In genomic region chr7:27167475-27168094, GRCm38 (mm10) we compare ENCODE assay signal across 8 mouse cellular contexts. TPM values are rescaled to one million over a fixed set of nuclear protein-coding genes. Genes with fewer than 3 reads are reported as not detected.
DNase-seq lines count a peak whose midpoint lies in the region; ATAC-seq and TF ChIP-seq lines count a peak whose summit lies in the region.

No protein-coding gene starts in this region.

- H3K4me3 ChIP-seq in kidney, embryonic 15.5 days (replicated peaks) = peak overlapping the region; percentile 72
- peak overlapping the region; percentile 74 for H3K4me3 ChIP-seq in embryonic facial prominence, embryonic 13.5 days
- peak overlapping the region; percentile 72 for H3K4me3 ChIP-seq in intestine, embryonic 14.5 days (ENCODE audit: low read depth, low read length)
- peak overlapping the region; percentile 82 for H3K4me3 ChIP-seq in midbrain, postnatal 0 days (ENCODE audit: low read depth, low read length)

- peaks cover 37% of the 10 kb centered on the region for H3K36me3 ChIP-seq in kidney, embryonic 15.5 days
- H3K36me3 ChIP-seq in embryonic facial prominence, embryonic 13.5 days = peaks cover 47% of the 10 kb centered on the region
- H3K36me3 ChIP-seq in intestine, embryonic 14.5 days (ENCODE audit: control insufficient read depth, insufficient read depth, low read length) = peaks cover 47% of the 10 kb centered on the region
- H3K36me3 ChIP-seq in midbrain, postnatal 0 days (ENCODE audit: insufficient read depth, low read length) = peaks cover 22% of the 10 kb centered on the region

- H3K4me2 ChIP-seq in kidney, embryonic 15.5 days = peak overlapping the region; percentile 86
- H3K4me2 ChIP-seq in embryonic facial prominence, embryonic 13.5 days = peak overlapping the region; percentile 80
- H3K4me2 ChIP-seq in intestine, embryonic 14.5 days (ENCODE audit: low read length) = peak overlapping the region; percentile 89
- H3K4me2 ChIP-seq in midbrain, postnatal 0 days (ENCODE audit: low read depth, low read length, poor library complexity, severe bottlenecking) = peak overlapping the region; percentile 69

- no peak for TF ChIP-seq CTCF in midbrain, postnatal 0 days (IDR thresholded peaks at IDR 0.05)

- DNase-seq in kidney, adult 18-20 months = no peak
- no peak for DNase-seq in intestine, embryonic 14.5 days (ENCODE audit: low spot score)
- no peak for DNase-seq in midbrain, postnatal 0 days (ENCODE audit: low spot score)
- DNase-seq in left cerebral cortex, adult 9 months (ENCODE audit: low spot score in 2 of 2) = no peak
- DNase-seq in ovary, postnatal 10 days (ENCODE audit: low spot score) = no peak
- DNase-seq in thymus, postnatal 10 days (ENCODE audit: low spot score in 2 of 2) = no peak

- 71% methylated on average over 11 of the region's 11 CpGs for WGBS in kidney, embryonic 15.5 days
- 73% methylated on average over 11 of the region's 11 CpGs for whole genome bisulfite sequencing in embryonic facial prominence, embryonic 13.5 days
- 74% methylated on average over 11 of the region's 11 CpGs for WGBS in intestine, embryonic 14.5 days
- WGBS in midbrain, postnatal 0 days = 67% methylated on average over 11 of the region's 11 CpGs

- peak overlapping the region; percentile 79 for H3K9ac ChIP-seq in kidney, embryonic 15.5 days
- peak overlapping the region; percentile 87 for H3K9ac ChIP-seq in embryonic facial prominence, embryonic 13.5 days
- peak overlapping the region; percentile 87; the same call in 1 of the 2 replicates for H3K9ac ChIP-seq in intestine, embryonic 14.5 days (ENCODE audit: low read length)
- H3K9ac ChIP-seq in midbrain, postnatal 0 days (replicated peaks; ENCODE audit: low read length, poor library complexity, severe bottlenecking) = 0 out of 2 replicates have a peak overlapping the region, but pooled peaks have one; percentile 94

- no peaks in the 10 kb centered on the region for H3K9me3 ChIP-seq in kidney, embryonic 15.5 days (replicated peaks)
- H3K9me3 ChIP-seq in embryonic facial prominence, embryonic 13.5 days = no peaks in the 10 kb centered on the region
- H3K9me3 ChIP-seq in intestine, embryonic 14.5 days (ENCODE audit: control insufficient read depth, low read length) = no peaks in the 10 kb centered on the region
- no peaks in the 10 kb centered on the region for H3K9me3 ChIP-seq in midbrain, postnatal 0 days (ENCODE audit: low read length)

- no peak for ATAC-seq in kidney, embryonic 15.5 days (replicated peaks; ENCODE audit: low FRiP score)
- ATAC-seq in embryonic facial prominence, embryonic 13.5 days (ENCODE audit: insufficient number of reproducible peaks, insufficient read depth, low FRiP score, low TSS enrichment, low read depth) = no peak
- no peak for ATAC-seq in intestine, embryonic 14.5 days (replicated peaks; ENCODE audit: low FRiP score, low TSS enrichment, low read depth)
- ATAC-seq in midbrain, postnatal 0 days (ENCODE audit: low FRiP score) = no peak

- H3K4me1 ChIP-seq in kidney, embryonic 15.5 days = peaks cover 43% of the 10 kb centered on the region
- peaks cover 42% of the 10 kb centered on the region for H3K4me1 ChIP-seq in embryonic facial prominence, embryonic 13.5 days
- H3K4me1 ChIP-seq in intestine, embryonic 14.5 days (replicated peaks; ENCODE audit: control insufficient read depth, insufficient read depth, low read length) = peaks cover 35% of the 10 kb centered on the region
- peaks cover 25% of the 10 kb centered on the region for H3K4me1 ChIP-seq in midbrain, postnatal 0 days (ENCODE audit: insufficient read depth, low read length)

- peak overlapping the region; percentile 99 for H3K27ac ChIP-seq in kidney, embryonic 15.5 days
- H3K27ac ChIP-seq in embryonic facial prominence, embryonic 13.5 days = peak overlapping the region; percentile 97
- peak overlapping the region; percentile 98; the same call in 1 of the 2 replicates for H3K27ac ChIP-seq in intestine, embryonic 14.5 days (ENCODE audit: low read depth)
- H3K27ac ChIP-seq in midbrain, postnatal 0 days (ENCODE audit: low read depth, low read length) = peak overlapping the region; percentile 96

- H3K27me3 ChIP-seq in kidney, embryonic 15.5 days = no peaks in the 10 kb centered on the region
- H3K27me3 ChIP-seq in embryonic facial prominence, embryonic 13.5 days = no peaks in the 10 kb centered on the region
- no peaks in the 10 kb centered on the region for H3K27me3 ChIP-seq in intestine, embryonic 14.5 days (replicated peaks; ENCODE audit: control insufficient read depth, insufficient read depth, low read length)
- H3K27me3 ChIP-seq in midbrain, postnatal 0 days (ENCODE audit: insufficient read depth, low read length) = no peaks in the 10 kb centered on the region

RNA-seq across cellular contexts. Expression of gene Egln2, which starts 1.0 kb away (rescaled TPM):
- polyA plus RNA-seq in kidney, embryonic 15.5 days (2015; fragmentation: Nextera tagmentation; extraction: Ambion mirVana) = 65.4 and 74.9 TPM in 2 replicates
- 69.2 and 77.7 TPM in 2 replicates for polyA plus RNA-seq in embryonic facial prominence, embryonic 13.5 days (2015; fragmentation: Nextera tagmentation; extraction: Ambion mirVana)
- polyA plus RNA-seq in intestine, embryonic 14.5 days (2014; fragmentation: Nextera tagmentation; extraction: Ambion mirVana) = 39.3 and 43.1 TPM in 2 replicates
- total RNA-seq in midbrain, postnatal 0 days (2014; rRNA removed) = 104 and 116 TPM in 2 replicates
- 80.7 and 85.6 TPM in 2 replicates for polyA plus RNA-seq in midbrain, postnatal 0 days (2015; fragmentation: Nextera tagmentation; extraction: Ambion mirVana)

RNA-seq across cellular contexts. Expression of gene Rab4b, which starts 11.1 kb away (rescaled TPM):
- 60.1 and 66.8 TPM in 2 replicates for polyA plus RNA-seq in kidney, embryonic 15.5 days (2015; fragmentation: Nextera tagmentation; extraction: Ambion mirVana)
- polyA plus RNA-seq in embryonic facial prominence, embryonic 13.5 days (2015; fragmentation: Nextera tagmentation; extraction: Ambion mirVana) = 72.2 and 74.2 TPM in 2 replicates
- polyA plus RNA-seq in intestine, embryonic 14.5 days (2014; fragmentation: Nextera tagmentation; extraction: Ambion mirVana) = 59.8 and 60.8 TPM in 2 replicates
- 60.5 and 65.6 TPM in 2 replicates for total RNA-seq in midbrain, postnatal 0 days (2014; rRNA removed)
- 138 and 142 TPM in 2 replicates for polyA plus RNA-seq in midbrain, postnatal 0 days (2015; fragmentation: Nextera tagmentation; extraction: Ambion mirVana)

RNA-seq across cellular contexts. Expression of gene Gm21983, which starts 13.3 kb away (rescaled TPM):
- 1.3 TPM in 1 of 2 replicates, not detected in the other for polyA plus RNA-seq in kidney, embryonic 15.5 days (2015; fragmentation: Nextera tagmentation; extraction: Ambion mirVana)
- 2.2 and 5.2 TPM in 2 replicates for polyA plus RNA-seq in embryonic facial prominence, embryonic 13.5 days (2015; fragmentation: Nextera tagmentation; extraction: Ambion mirVana)
- polyA plus RNA-seq in intestine, embryonic 14.5 days (2014; fragmentation: Nextera tagmentation; extraction: Ambion mirVana) = 0.52 TPM in 1 of 2 replicates, not detected in the other
- 2.0 TPM in 1 of 2 replicates, not detected in the other for total RNA-seq in midbrain, postnatal 0 days (2014; rRNA removed)
- polyA plus RNA-seq in midbrain, postnatal 0 days (2015; fragmentation: Nextera tagmentation; extraction: Ambion mirVana) = not detected in 2 replicates

RNA-seq across cellular contexts. Expression of gene Mia, which starts 13.4 kb away (rescaled TPM):
- polyA plus RNA-seq in kidney, embryonic 15.5 days (2015; fragmentation: Nextera tagmentation; extraction: Ambion mirVana) = 18.3 and 20.3 TPM in 2 replicates
- polyA plus RNA-seq in embryonic facial prominence, embryonic 13.5 days (2015; fragmentation: Nextera tagmentation; extraction: Ambion mirVana) = 60.5 and 96.6 TPM in 2 replicates
- polyA plus RNA-seq in intestine, embryonic 14.5 days (2014; fragmentation: Nextera tagmentation; extraction: Ambion mirVana) = 0.34 and 11.1 TPM in 2 replicates
- 4.3 and 20.6 TPM in 2 replicates for total RNA-seq in midbrain, postnatal 0 days (2014; rRNA removed)
- polyA plus RNA-seq in midbrain, postnatal 0 days (2015; fragmentation: Nextera tagmentation; extraction: Ambion mirVana) = 17.6 and 20.4 TPM in 2 replicates

RNA-seq across cellular contexts. Expression of gene Cyp2t4, which starts 14.1 kb away (rescaled TPM):
- polyA plus RNA-seq in kidney, embryonic 15.5 days (2015; fragmentation: Nextera tagmentation; extraction: Ambion mirVana) = 0.10 TPM in 1 of 2 replicates, not detected in the other
- polyA plus RNA-seq in embryonic facial prominence, embryonic 13.5 days (2015; fragmentation: Nextera tagmentation; extraction: Ambion mirVana) = 0.25 and 0.32 TPM in 2 replicates
- 0.12 TPM in 2 replicates for polyA plus RNA-seq in intestine, embryonic 14.5 days (2014; fragmentation: Nextera tagmentation; extraction: Ambion mirVana)
- not detected in 2 replicates for total RNA-seq in midbrain, postnatal 0 days (2014; rRNA removed)
- 0.29 and 0.30 TPM in 2 replicates for polyA plus RNA-seq in midbrain, postnatal 0 days (2015; fragmentation: Nextera tagmentation; extraction: Ambion mirVana)
